Mouse (Mus musculus) cerebellum, adult 9-11 months (tissue): Measurements from ENCODE around the gene Ncapd2.
A peak's percentile ranks its signal among the peaks of the same experiment; 100 is the strongest.

ENCODE experiments used
- DNase-seq: peaks from one replicate; pipeline ENCODE4 v3.0.0; 2022

Ncapd2 gene

DNA sequence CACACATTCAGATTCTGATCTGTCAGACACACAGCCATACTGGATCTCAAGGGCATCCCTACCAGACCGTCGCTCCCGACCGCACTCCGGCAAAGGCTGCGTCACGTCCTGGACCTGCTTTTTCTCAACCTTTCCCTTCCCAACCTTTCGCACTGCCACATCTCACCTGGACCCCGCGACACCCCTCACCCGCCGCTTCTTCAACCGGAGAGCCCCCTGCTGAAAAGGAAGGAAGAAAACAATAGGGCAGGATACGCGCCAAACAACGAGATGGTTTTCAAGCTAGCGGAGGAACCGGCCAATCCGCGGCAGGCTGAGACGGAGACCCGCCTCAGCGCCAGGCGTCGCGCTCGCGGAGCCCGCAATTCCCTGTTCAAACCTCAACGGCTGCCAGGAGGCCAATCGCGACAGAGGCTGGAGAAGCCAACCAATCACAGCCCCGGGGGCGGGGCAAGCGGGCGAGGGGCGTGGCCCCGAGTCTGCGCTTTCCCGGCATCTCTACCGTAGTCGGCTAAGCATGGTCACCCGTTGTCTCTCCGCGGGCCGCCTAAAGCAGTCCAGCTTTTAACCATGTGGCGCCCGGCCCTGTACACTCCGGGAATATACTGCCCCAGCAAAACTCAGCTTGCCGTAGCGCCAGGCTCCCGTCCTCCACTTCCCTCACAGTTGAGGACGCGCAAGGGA is at the start of gene Ncapd2, which contains the start of gene Mrpl51:
TSS of gene Ncapd2 (minus strand) at position 370 of the 684 bp plus-strand sequence.
TSS of gene Mrpl51 (plus strand) at position 470 of the 684 bp plus-strand sequence.
- peak; percentile 98 for DNase-seq

DNA sequence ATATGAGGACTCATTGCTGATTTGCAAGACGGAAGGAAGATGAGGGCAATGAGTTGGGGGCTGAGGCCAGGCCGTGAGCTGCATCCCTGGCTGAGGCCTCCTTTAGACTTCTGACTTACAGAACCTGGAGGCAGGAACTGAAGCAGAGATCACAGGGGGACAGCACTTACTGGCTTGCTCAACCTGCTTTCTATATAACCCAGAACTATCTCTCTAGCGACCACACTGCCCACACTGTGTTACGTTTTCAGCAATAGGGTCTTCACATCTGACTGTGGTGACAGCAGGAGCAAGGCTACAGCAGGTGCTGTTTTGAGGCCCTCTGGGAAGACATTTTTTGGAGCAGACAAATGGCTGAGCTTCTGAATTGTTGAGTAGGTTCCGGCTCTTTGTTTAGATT is 49.1 kb upstream of the Ncapd2 start:
- DNase-seq, result no peak

DNA sequence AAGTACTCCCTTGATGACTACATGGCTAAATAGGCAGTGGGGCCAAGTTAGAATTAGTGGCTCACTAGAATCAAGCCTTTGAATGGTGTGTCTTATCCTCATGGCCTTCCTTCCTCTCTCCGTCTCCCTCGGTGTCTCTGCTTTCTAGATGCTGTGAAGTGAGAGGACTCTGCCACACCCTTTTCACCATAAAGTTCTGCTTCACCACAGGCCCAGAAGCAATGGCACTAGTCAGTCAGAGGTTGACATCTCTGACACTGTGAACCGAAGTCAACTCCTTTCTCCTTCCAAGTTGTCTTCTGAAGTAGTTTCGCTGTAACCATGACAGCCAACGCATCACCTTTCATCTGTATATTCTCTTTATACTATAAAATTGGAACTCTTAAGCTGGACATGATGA is 48.0 kb upstream of the Ncapd2 start:
- DNase-seq, result no peak

DNA sequence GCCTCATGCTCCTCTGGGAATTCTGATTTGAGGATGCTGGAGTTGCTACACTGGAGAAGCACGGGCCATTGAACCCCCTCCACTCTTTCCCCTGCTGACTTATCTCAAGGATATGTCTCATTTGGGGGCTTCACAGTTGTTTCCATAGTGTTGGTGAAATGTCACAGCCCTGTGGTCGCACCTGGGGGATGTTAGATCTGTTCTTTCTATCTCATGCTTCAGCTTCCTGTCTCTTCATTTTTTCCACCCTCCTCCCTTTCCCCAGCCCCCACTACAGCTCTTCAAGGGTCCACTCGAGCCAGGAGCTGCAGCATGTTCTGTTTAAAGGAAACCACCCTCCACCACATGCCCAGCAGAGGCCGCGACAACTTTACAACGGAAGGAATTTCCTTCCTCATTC is 46.9 kb upstream of the Ncapd2 start:
- DNase-seq, result no peak

DNA sequence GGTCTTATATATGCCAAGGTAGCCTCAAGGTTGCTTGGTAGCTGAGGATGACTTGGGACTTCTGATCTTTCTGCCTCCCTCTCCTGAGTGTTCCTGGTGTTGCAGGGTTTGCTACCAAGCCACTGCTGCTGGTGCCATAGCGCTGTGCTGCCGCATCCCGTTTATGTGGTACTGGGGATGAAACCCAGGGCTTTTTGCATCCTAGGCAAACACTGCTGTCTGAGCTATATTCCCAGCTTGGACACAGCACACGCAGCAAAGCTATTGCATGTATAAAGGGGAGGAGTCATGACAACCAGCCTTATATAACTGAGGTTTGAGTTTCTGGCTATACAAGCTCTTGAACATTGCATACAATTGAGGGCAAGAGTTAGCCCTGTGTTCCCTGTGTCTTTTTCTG is 45.9 kb upstream of the Ncapd2 start:
- no peak for DNase-seq

DNA sequence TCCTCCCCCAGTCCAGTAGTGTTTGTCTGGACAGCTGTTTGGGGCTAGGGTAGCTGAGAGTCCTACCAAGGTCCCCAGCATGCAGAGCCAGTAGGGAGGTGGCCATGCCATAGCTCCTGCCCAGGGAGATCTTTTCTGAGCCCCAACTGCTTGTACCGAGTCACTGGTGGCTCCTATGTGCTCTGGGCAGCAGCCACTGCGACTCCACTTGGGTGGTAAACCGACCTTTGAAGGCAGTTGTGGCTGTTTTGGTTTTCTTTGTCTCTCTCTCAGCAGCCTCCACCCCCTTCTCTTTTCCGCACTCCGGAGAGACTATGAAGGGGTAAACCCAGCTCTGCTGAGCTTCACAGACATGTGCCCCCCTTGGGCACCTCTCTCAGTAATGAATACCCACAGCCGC is 45.3 kb upstream of the Ncapd2 start, which contains the start of gene Cd27:
TSS of gene Cd27 (minus strand) at position 229 of the 400 bp plus-strand sequence.
- DNase-seq, result no peak

DNA sequence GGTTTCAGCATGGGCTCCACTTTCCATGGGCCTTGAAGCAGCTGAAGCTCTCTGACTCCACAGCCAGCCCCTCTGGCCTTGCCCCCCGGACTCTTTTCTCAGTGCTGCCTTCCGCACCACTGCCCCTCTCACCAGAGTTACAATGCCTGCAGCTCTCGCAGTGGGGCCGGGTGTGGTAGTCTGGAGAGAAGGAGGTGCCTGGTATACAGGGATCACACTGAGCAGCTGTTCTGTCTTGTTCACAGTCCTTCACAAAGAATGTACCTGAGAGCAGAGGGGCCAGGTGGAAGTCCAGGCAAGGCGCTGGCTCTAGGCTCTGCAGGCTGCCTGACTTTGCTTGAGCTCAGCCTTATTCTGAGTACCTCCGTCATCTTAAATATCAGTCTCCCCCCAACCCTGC is 44.8 kb upstream of the Ncapd2 start:
- DNase-seq, result no peak

DNA sequence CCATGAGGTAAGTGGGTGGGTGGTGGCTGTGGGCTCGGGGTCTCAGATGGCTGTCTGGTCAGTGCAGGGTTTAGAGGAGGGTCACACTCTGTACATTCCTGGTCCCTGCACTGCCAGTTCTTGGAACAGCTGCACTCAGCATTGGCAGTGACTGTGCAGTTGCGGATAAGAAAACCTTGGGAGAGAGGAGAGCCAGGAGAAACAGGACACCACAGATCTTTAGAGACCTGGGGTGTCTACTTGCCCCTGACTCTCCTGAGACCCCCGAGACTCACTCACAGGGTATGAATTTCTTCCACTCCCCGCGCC is 43.0 kb upstream of the Ncapd2 start:
- DNase-seq, result no peak

DNA sequence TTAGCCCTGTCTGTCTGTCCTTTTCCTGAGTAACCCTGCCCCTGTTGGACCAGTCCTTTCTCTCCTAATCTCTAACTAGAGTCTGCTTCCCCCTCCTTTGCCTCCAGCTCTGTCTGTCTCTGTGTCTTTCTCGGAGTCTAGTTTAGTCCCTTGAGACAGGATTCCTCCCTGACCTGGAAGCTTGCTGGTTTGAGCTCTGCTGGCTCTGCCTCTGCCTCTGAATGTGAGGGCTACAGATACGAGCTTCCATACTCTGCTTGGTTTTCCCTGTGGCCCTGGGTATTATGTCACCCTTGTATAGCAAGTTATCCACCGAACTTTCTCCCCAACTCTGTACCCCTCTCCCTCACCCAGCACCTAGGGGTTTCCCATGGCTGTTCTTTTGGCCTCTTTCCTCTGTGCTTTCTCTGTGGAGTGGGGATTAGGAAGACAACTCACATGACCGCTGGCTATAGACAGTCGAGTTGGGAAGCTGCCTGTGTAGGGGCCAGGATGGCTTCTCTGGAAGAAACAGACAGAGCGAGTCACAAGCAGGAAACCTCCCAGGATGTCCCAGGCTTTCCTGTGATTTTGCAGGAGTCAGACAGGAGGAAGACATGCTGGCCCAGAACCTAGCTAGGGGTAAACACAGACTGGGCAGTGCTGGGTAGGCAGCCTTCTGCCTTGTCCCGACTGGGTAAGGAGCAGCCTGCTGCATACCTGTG is 42.5 kb upstream of the Ncapd2 start:
- no peak for DNase-seq

DNA sequence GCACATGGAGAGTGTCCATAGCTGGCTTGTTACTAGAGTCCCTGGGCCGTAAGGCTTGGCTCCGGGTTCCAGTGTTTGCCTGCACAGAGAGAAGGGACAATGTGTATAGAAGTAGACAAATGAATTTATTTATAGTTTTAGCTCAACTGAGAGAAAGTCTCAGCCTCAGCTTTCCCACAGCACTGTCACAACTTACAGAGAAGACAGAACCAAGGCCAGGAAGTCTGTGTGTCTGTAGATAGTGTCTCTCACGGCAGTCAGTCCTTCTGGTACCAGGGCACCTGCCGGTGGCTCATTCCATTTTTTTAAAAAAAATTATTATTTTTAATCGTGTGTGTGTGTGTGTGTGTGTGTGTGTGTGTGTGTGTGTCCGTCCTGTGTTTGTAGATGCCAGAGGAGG is 41.0 kb upstream of the Ncapd2 start:
- DNase-seq, result no peak

DNA sequence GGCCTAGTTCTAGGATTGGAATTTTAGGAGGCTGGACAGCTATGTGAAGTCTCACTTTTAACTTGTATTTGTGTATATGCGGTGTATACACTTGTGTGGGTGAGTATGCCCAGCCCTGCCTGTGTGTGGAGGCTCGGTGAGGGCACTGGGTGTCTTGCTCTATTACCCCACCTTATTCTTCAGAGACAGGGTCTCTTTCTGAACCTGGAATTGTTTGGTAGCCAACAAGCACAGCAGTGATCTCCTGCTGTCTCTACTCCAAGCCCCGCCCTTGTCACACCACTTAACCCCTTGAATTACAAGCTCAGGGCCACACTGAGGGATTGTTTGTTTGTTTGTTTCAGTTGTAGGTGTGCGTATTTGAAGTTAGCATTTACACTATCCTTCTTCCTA is 40.5 kb upstream of the Ncapd2 start:
- no peak for DNase-seq

DNA sequence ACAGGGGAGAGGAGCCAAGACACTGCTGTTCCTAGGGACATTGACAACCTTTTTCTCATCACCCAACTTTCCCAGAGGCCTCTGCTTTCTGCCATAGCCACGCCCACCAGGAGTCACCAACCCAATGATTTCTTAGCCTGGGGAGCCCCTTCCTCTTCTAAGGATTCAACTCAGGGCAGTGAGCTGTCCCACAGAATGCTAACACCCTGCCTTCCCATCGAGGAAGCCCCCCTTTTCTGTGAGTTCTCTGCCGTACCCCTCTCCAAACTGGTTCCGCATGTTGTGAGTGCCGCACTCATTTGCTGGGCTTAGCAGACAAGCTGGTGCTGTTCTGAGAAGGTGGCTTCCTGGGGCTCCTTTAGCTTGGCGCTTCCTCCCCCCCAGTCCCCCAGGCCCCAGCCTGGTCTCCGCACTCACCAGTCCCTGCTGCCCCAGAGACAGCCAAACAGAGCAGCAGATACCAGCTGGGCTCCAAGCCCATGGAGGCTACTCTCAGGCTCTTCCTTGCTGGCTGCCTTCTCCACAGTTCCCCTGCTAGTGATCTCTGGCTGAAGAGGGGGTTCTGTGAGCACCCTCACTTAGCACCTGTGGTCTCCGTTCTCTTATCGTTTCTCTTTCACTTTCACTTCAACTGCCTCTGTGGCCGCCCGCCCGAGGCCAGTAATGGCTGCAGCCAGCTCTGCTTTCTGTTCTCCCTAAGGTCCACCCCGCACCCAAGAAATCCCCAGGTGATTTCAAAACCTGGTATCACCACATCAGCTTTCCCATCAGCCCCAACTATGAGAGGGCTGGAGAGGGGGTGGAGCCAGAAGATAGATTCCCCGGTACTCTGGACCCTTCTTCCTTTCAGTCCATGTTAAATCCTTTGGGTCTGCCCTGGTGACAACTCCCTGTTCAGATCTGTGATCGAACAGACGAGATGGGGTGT is 39.9 kb upstream of the Ncapd2 start, which contains the start of gene Tapbpl:
TSS of gene Tapbpl (minus strand) at position 744 of the 928 bp plus-strand sequence.
- peak; percentile 79 for DNase-seq

DNA sequence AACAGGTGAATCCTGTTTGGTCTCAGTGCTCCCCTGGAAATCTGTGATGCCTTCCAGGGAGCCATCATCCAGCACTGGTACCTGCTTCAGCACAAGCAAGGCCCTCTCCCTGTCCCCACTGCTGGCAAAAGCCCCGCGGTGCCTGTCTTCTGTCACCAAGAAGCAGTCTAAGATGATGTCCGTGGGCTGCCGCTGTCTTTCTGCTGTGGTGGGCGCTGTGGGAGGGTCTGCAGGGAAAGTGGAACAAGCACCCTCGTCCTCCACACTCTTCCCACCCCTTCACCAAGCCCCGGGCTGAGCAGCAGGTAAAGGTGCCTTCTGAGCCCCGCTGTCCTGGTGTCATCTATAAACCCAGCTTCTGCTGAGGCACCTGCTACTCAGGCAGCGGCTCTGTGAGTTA is 39.1 kb upstream of the Ncapd2 start:
- no peak for DNase-seq

DNA sequence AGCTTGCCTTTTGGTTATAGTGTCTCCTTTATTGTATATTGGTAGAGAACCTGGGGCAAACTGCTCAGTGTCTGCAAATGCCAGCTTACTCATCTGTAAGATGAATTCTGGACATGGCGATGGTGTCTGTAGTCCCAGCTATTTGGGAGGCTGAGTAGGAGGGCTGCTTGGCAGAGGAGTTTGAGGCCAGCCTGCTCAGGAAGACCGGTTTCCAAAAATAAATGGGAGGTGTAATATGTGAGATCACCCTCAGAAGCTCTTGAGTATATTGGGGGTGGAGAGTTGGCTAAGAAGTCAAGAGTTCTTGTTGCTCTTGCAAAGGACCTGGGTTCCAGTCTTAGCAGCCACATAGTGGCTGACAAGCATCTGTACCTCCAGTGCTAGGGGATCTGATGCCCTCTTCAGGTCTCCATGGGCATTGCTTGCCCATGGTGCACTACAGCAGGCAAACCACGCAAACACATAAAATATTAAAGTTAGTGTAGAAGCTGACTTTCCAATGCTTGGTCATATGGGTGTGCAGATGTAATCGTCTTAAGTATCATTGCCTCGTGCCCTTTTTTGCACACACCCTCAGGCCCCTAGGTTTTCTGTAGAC is 34.1 kb upstream of the Ncapd2 start:
- DNase-seq, result no peak

DNA sequence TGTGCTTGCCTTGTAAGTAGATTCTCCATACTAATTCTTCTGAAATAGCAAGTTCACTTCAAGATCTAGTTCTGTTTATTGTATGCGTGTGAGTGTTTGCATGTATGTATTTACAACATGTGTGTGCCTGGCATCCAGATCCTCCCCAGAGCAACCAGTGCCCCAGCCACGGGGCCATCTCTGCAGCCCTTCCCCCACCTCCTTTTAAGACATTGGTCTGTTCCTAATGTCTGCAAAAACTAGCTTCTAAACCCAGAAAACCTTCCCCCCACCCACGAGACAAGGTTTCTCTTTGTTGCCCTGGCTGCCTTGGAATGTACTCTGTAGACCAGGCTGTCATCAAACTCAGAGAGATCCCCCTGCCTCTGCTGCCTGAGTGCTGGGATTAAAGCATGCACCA is 31.1 kb upstream of the Ncapd2 start:
- no peak for DNase-seq

DNA sequence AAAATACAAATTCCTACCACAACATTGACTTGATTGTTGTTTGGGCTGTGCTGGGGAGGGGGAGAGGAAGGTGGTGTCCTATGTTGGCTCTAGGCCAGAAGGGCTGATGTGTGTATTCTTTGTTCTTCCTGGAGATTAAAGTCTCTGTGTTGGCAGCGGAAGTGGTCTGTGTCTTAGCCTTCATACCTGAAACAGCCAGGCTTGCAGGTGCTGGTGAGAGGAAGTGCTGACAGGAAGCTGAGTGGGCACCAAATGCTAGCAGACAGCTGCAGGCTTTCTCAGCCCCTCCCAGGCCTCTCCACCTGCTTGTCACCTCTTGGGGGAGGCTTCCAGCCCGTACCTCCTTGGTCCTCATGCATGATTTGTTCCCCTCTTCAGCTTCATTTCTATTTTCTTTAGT is 30.6 kb upstream of the Ncapd2 start:
- DNase-seq, result no peak

DNA sequence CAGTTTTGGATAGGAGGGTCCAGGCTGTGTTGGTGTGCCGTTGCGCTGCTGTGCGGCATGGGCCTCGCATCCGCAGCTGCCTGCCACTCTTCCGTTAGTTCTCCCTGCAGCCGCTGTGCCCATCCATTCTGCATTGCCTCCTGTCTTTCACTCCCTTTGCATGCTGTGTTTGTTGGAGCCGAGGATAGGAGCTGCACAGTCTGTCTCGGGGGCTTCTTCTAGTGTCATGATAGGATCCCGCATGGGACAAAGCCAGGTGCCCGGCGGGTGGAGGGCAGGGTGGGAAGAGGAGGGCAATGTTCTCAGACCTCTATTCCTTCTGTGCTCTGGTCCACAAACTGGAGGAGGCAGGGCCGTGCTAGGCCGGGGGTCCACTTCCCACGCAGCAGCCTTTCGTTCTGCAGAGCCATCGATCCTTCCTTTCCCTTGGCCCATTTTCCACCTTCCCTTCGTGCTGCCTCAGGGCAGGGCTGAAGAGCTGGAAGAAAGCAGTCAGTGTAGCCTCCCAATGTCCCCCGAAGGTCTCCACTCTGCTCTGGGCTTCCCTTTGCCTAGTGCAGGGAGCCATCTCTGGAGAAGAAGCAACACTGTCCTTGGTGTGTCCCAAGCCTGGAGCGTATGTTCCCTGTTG is 29.7 kb upstream of the Ncapd2 start:
- DNase-seq, result no peak

DNA sequence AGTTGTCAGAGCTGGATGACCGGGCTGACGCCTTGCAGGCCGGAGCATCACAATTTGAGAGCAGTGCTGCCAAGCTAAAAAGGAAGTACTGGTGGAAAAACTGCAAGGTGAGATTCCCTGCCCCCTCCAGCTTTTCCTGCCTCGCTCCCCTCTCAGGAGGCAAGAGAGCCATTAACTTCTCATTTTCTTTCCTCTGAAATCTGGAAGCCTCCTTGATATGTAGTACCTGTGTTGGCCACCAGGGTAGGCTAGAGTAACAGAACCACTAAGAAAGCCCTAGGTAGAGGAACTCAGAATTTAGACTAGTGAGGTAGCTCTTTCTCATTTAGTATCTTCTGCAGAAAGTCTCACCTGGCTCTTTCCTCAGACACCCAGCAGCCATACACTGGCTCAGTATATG is 27.5 kb upstream of the Ncapd2 start:
- DNase-seq, result peak; percentile 67

DNA sequence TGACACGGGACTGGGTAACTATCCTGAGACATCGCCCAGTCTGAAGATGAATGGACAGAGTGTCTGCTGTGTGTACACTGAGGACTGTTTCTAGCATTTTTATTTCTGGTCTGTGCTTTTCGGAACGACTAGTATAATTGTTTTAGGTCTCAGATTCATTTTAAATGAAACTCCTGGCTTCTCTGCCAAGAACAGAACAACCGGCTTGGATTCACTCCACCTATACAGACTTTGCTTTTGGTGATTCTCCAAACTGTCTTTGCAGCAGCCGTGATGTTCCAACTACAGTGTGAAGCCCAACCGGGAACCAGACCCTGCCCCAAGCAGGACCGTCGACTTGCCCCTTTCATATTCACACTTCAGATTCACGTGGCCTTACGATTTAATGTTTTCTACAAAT is 26.4 kb upstream of the Ncapd2 start:
- peak; percentile 42 for DNase-seq

DNA sequence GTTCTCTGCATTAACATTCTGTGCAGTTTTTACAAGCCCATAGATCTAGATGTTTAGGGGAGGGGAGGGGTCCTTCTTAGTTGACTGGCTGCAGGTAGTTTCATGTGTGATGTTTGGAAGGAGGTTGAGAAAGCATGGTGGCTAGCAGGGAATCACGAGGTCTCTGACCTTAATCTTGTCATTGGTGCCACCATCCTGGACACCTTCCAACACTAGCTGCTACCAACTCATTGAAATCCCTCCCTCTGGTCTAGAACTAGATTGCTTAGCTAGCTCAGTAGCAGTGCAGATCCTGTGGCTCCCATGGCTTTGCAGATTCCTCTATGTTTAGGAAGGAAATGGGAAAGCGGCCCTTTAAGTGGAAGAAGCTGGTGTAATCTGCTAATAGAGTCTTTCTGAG is 25.4 kb upstream of the Ncapd2 start:
- peak; percentile 60 for DNase-seq

DNA sequence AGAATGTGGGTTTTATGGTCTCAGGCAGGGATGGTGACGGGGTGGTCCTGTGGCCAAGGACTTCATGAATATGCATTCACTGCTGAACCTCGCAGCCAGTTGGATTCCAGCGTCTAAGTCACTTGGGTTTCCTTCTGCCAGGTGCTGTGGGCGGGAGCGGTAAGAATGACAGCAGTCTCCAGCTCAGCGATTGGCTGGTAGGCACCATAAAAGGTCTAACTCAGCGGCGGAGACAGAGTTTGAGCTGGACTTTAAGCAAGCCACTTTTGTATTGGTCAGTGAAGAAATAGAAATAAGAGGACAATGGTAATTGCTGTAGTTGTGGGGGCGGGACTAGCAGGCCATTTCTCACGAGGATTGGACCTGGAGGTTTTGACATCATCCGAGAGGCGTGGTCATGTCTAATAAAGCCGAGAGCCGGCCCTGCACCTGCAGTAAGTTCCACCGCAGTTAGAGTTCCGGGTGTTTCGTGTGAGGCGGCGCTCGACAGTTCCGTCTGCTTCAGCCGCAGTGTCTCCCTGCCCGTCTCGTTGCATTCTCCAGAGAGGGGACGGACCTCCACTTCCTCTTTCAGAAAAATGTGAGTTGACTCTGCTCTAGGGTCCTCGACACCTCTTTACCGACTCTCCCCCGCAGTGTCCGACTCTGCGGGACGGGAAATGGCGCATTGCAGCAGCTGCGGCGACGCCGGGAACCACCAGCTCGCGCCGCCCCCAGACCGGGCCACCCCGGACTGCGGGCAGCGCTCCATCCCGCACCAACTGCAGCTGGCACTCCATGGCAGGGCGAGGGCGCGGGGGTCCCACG is 23.9 kb upstream of the Ncapd2 start, which contains the start of gene Vamp1:
TSS of gene Vamp1 (plus strand) at position 404 of the 807 bp plus-strand sequence.
- DNase-seq, result peak; percentile 99

DNA sequence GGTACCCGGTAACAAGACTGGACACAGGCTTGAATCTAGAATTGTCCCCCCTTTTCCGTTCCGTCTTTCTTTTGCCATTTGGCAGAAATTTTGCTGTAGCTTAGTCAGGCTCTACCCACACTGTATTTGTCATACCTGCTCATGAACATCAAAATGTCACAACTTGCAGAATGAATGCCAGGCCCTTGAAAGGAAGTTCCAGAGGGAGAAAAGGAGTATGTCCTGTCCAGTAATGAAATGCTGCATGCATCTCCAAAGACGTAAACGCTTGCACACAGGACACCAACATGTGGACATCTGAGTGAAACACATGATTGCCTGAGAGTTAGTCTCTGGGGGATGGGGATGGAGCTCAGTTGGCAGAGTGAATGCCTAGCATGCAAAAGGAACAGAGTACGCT is 22.2 kb upstream of the Ncapd2 start:
- no peak for DNase-seq
